Mouse (Mus musculus) liver, embryonic 14.5 days (tissue): ENCODE measurements around the gene Dpf2. TPM values are rescaled to one million over a fixed set of nuclear protein-coding genes. Genes with fewer than 3 reads are reported as not detected.
A peak's percentile ranks its signal among the peaks of the same experiment; 100 is the strongest.

Experiments used
- ATAC-seq: fragments of 200-750 bp; cut with Nextera tagmentation; 2 replicates; pipeline ENCODE4 v1.8.0; 2017; ENCODE audit warnings: moderate number of reproducible peaks, mild to moderate bottlenecking, moderate library complexity; ENCODE audit not compliant: insufficient read depth
- DNase-seq, 3 experiments: peaks; one replicate each; pipeline ENCODE4 v3.0.0-alpha.2; 2012 to 2013; ENCODE audit warnings: low read depth in 3 of 3, low spot score in 3 of 3
- H3K27ac ChIP-seq: fragments of 300-500 bp; sonication (generic); 2 replicates; pipeline ENCODE4 v1.5.1; 2014; ENCODE audit warnings: moderate library complexity, mild to moderate bottlenecking, control low read depth, inconsistent platforms
- H3K27me3 ChIP-seq: fragments of 300-500 bp; sonication (generic); 2 replicates; pipeline ENCODE4 v1.6.1; 2014; ENCODE audit warnings: mild to moderate bottlenecking, low read length, moderate library complexity; ENCODE audit not compliant: control insufficient read depth, insufficient read depth
- H3K36me3 ChIP-seq: fragments of 300-500 bp; sonication (generic); replicated peaks from 2 replicates; pipeline ENCODE4 v1.6.1; 2014; ENCODE audit warnings: low read depth; ENCODE audit not compliant: control insufficient read depth, insufficient read depth
- H3K4me1 ChIP-seq, 2 experiments: fragments of 200-500 bp in 1 of 2; fragments of 300-500 bp in 1 of 2; sonication (generic) in 1 of 2; replicated peaks; 2 replicates each; pipeline ENCODE4 v1.6.1; 2012 to 2014; ENCODE audit warnings: antibody characterized with exemption in 1 of 2, inconsistent platforms in 1 of 2, low read length in 1 of 2; ENCODE audit not compliant: control insufficient read depth in 2 of 2, insufficient read depth in 2 of 2
- H3K4me2 ChIP-seq: fragments of 300-500 bp; sonication (generic); 2 replicates; pipeline ENCODE4 v1.6.1; 2014; ENCODE audit warnings: low read depth, mild to moderate bottlenecking, control low read depth, moderate library complexity
- H3K4me3 ChIP-seq, 2 experiments: fragments of 200-500 bp in 1 of 2; fragments of 300-500 bp in 1 of 2; sonication (generic) in 1 of 2; 2 replicates each; pipeline ENCODE4 v1.5.1; 2012 to 2014; ENCODE audit warnings: low read depth in 2 of 2, low read length in 2 of 2, mild to moderate bottlenecking in 2 of 2, control low read depth in 1 of 2, inconsistent platforms in 1 of 2, moderate library complexity in 1 of 2; ENCODE audit not compliant: insufficient read depth in 1 of 2
- H3K9ac ChIP-seq: fragments of 300-500 bp; sonication (generic); replicated peaks from 2 replicates; pipeline ENCODE4 v1.6.1; 2014; ENCODE audit warnings: mild to moderate bottlenecking, control low read depth, moderate library complexity
- H3K9me3 ChIP-seq: fragments of 300-500 bp; sonication (generic); 2 replicates; pipeline ENCODE4 v1.6.1; 2016; ENCODE audit warnings: low read length, mixed read lengths; ENCODE audit not compliant: control insufficient read depth
- CTCF ChIP-seq: IDR thresholded peaks from 2 replicates; pipeline ENCODE4 v1.5.1; 2016; ENCODE audit warnings: antibody characterized with exemption, low read depth, control low read depth
- EP300 ChIP-seq: IDR thresholded peaks from 2 replicates; pipeline ENCODE4 v1.6.1; 2016; ENCODE audit warnings: antibody characterized with exemption, low read depth
- WGBS: fragments of 180-500 bp; shearing (Covaris S2); extraction: QIAGEN DNeasy Blood & Tissue Kit; methylation state at CpG from one replicate; pipeline ENCODE4 v1.1.7; 2014; ENCODE audit not compliant: insufficient replicate concordance; 5-methylcytosine and 5-hydroxymethylcytosine counted together
- polyA plus RNA-seq, 2 experiments: library from polyadenylated mRNA; depleted of rRNA in 1 of 2; stranded (reverse) in 1 of 2; unstranded in 1 of 2; fragments of >200 nt; fragmentation: Nextera tagmentation in 1 of 2; extraction: Ambion mirVana in 1 of 2; gene quantifications; 2 replicates each; pipeline versions ENCODE4 v1.2.1 to v1.2.3; 2012 to 2014

Gene Dpf2
- polyA plus RNA-seq, 2 experiments: 35.3 to 45.1 TPM

GRCm38 (mm10) chr19:5950218-5950617 lies 37.4 kb upstream of the Dpf2 start:
- Histone ChIP-seq H3K27me3 (no peaks in the 10 kb centered on the region), H3K9ac (no peak overlapping the region), H3K36me3 (peaks cover 94% of the 10 kb centered on the region), H3K4me3 (no peak overlapping the region), H3K9me3 (no peaks in the 10 kb centered on the region), H3K4me2 (no peak overlapping the region), H3K4me1 (peaks cover 0 to 11% of the 10 kb centered on the region in 2 experiments; a peak in 1 of 4 replicates), H3K27ac (no peak overlapping the region)
- DNase-seq: no peak
- ATAC-seq: no peak
- 86% methylated on average over 11 of the region's 11 CpGs for WGBS
- TF ChIP-seq EP300: no peak
- no peak for TF ChIP-seq CTCF

GRCm38 (mm10) chr19:5945891-5946290 lies 33.1 kb upstream of the Dpf2 start:
- 79% methylated on average over 8 of the region's 8 CpGs for WGBS
- H3K4me2 ChIP-seq: no peak overlapping the region
- TF ChIP-seq EP300 (no peak), CTCF (no peak)
- ATAC-seq: no peak
- no peak overlapping the region for H3K4me3 ChIP-seq
- no peak overlapping the region for H3K27ac ChIP-seq
- H3K9me3 ChIP-seq: no peaks in the 10 kb centered on the region
- H3K9ac ChIP-seq: no peak overlapping the region
- DNase-seq: no peak
- H3K36me3 ChIP-seq: peaks cover 59% of the 10 kb centered on the region
- H3K27me3 ChIP-seq: no peaks in the 10 kb centered on the region
- peaks cover 0 to 13% of the 10 kb centered on the region in 2 experiments; a peak in 1 of 4 replicates for H3K4me1 ChIP-seq

- H3K27ac ChIP-seq: no peak overlapping the region
- 60% methylated on average over 7 of the region's 7 CpGs for WGBS
- DNase-seq: no peak
These were observed 32.2 kb upstream of the Dpf2 start for GRCm38 (mm10) chr19:5945027-5945426.

GRCm38 (mm10) chr19:5944145-5944544 lies 31.3 kb upstream of the Dpf2 start:
- ATAC-seq (no peak), DNase-seq (no peak)
- Histone ChIP-seq H3K36me3 (peaks cover 51% of the 10 kb centered on the region), H3K4me1 (peaks cover 0 to 13% of the 10 kb centered on the region in 2 experiments; a peak in 1 of 4 replicates), H3K4me3 (no peak overlapping the region), H3K27me3 (no peaks in the 10 kb centered on the region), H3K27ac (no peak overlapping the region), H3K9ac (no peak overlapping the region), H3K4me2 (no peak overlapping the region), H3K9me3 (no peaks in the 10 kb centered on the region)
- no peak for TF ChIP-seq EP300
- WGBS: 77% methylated on average over 8 of the region's 8 CpGs

More at GRCm38 (mm10) chr19:5945027-5945426, 32.2 kb upstream of the Dpf2 start:
- H3K4me3 ChIP-seq: no peak overlapping the region
- peaks cover 0 to 13% of the 10 kb centered on the region in 2 experiments; a peak in 1 of 4 replicates for H3K4me1 ChIP-seq
- peaks cover 52% of the 10 kb centered on the region for H3K36me3 ChIP-seq
- peak; percentile 33; the same call in 1 of the 2 replicates for ATAC-seq
- H3K27me3 ChIP-seq: no peaks in the 10 kb centered on the region
- no peak overlapping the region for H3K4me2 ChIP-seq
- no peak overlapping the region for H3K9ac ChIP-seq
- TF ChIP-seq CTCF: no peak
- TF ChIP-seq EP300: no peak
- no peaks in the 10 kb centered on the region for H3K9me3 ChIP-seq

GRCm38 (mm10) chr19:5943404-5943803 lies 30.6 kb upstream of the Dpf2 start:
- WGBS: 86% methylated on average over 15 of the region's 15 CpGs
- Histone ChIP-seq H3K4me1 (peaks cover 3 to 17% of the 10 kb centered on the region in 2 experiments), H3K27me3 (no peaks in the 10 kb centered on the region), H3K4me3 (no peak overlapping the region), H3K4me2 (no peak overlapping the region), H3K27ac (no peak overlapping the region), H3K9ac (no peak overlapping the region), H3K9me3 (no peaks in the 10 kb centered on the region), H3K36me3 (peaks cover 44% of the 10 kb centered on the region)
- DNase-seq (no peak), ATAC-seq (no peak)
- TF ChIP-seq CTCF (no peak), EP300 (no peak)
